Mouse (Mus musculus) stomach, postnatal 0 days (tissue): ENCODE measurements around the gene Ppp1cb.

Experiments
- CTCF ChIP-seq: IDR thresholded peaks from 2 replicates; pipeline ENCODE4 v1.5.1; 2016; ENCODE audit warnings: antibody characterized with exemption, low read depth, mild to moderate bottlenecking, moderate library complexity
- EP300 ChIP-seq: optimal IDR thresholded peaks from 2 replicates; pipeline ENCODE3; 2016; ENCODE audit warnings: antibody characterized with exemption

DNA sequence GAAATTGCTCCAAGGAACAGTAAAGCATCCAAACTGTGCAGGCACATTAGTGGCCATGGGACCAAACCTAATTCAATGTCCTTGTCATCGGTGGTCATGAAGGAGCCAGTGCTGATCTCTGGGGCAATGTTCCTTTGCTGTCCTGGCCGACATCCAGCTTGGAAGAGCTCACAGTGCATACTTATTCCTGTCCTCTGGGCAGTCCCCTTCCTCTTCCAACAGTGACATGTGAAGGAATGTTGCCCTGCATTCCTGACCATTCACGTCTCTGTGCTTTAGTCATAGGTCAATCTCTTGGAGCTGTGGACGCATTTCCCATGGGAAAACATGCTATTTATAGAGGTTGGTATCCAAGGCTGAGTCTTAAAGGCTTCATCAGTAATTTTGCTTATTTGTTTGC, 41.8 kb upstream of the Ppp1cb start:
- no peak for TF ChIP-seq EP300
- no peak for TF ChIP-seq CTCF
